Mouse (Mus musculus): ENCODE data around the gene Lpin3.

Gene Lpin3

GRCm38 (mm10) chr2:160886221-160886620, 5.8 kb downstream of the Lpin3 start:
- DNase-seq (ENCODE audit: low spot score in 2 of 2), result no peak

DNA sequence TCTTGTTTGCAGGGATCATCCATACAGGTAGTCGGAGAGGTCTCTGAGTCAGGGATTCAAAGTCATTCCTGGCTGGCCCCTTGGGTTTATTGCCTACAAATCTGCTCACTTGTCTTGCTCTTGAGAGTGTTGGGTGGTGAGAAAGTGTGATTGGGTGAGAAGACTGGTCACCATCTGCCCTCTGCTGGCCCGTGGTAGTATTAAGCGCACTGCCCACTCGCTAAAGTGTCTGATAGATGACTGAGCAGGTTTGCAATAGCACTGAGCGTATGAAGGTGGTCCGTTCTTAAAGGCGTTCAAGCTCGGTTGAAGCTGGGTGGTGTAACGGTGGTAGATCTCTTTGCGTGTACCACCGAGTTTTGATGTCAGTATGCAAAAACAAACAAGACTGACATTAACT, 6.8 kb downstream of the Lpin3 start:
- peak; percentile 42 to 89 for DNase-seq (ENCODE audit: low spot score in 2 of 2)

DNA sequence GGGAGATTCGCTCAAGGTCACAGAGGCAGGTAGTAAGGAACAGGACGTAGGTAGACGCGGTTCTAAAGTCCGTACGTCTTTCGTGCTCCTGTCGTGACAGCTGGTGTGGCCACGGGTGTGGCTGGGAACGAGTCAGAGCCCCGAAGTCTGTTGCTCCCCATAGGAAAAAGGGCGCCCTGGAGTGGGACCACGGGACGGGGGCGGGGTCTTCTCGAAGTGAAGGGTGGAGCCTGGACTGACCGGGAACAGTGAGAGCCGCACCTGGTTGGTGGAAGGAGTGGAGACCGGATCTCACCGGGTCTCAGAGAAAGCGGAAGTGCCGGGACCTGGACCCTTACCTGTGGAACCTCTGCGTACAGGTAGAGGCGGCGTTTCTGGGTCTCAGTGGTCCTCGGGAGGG, 7.4 kb downstream of the Lpin3 start:
- DNase-seq (ENCODE audit: low spot score in 2 of 2), result no peak

GRCm38 (mm10) chr2:160891045-160891444, 10.6 kb downstream of the Lpin3 start:
- no peak for DNase-seq (ENCODE audit: low spot score in 2 of 2)

DNA sequence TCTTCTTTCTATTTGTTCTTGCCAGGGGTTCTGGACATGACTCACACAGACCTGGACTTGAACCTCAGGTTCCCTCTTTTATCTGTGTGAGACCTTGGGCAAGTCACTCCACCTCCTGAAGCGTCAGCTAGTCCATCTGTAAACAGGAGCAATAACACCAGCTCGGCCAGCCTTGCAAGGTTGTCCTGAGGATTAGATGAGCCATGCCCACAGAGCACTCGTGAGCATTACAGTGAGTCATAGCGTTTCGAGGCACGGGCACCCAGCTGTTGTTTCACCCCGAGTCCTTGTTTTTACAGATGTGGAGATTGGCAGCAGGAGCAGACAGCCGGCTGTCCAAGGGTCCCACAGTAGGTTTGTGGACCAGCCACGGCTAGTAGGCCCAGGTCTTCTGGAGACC, 11.2 kb downstream of the Lpin3 start:
- DNase-seq (ENCODE audit: low spot score in 2 of 2), result no peak

DNA sequence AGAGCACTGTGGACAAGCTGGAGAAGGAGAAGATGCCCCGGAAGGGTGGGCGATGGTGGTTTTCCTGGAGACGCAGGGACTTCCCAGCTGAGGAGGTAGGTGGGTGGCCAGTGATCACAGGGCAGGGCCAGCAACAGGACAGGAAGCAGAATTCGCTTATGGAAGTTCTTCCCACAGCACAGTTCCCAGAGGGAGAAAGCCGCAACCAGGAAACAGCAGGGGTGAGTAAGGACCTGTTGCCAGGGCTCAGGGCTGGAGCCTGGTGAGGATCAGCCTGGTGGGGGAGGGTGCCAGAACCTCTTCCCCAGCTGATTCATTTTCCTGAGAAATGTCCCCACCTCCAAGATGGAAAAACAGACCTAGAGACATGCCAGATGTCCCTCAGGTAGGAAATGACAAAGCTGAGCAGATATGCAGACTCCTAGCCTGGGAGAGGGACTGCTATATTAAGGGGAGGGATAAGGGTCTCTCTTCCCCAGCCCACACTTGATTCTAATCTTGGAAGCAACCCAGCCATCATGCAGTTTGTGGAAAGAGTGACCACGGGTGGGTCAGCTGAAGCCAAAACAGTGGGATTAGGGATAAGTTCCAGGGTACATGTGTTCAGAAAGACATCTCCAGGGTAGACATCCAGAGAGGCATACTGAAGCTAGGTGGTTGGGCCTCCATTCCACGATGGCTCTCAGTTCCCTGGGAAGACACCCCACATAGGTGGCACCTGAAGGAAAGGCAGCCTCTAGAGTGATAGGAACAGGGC, 21.4 kb downstream of the Lpin3 start:
- DNase-seq (ENCODE audit: low spot score in 2 of 2), result no peak

DNA sequence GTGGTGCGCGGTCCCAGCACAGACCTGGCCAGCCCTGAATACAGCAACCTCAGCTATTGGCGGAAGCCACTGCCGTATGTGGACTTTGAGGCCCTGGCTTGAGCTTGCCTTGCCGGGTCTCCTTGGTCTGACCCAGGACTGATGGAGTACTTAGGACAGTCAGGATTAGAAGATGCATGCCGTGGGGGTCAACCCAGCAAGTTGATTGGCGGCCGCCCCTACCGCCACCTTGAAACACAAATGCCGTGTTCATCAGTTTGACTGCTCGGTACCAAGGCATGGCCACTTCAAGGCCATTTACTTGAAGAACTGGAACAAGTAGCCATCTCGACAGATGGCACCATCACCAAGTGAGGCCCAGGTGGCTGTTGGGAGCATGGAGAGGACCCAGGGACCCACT, 24.8 kb downstream of the Lpin3 start:
- DNase-seq (ENCODE audit: low spot score in 2 of 2), result no peak

DNA sequence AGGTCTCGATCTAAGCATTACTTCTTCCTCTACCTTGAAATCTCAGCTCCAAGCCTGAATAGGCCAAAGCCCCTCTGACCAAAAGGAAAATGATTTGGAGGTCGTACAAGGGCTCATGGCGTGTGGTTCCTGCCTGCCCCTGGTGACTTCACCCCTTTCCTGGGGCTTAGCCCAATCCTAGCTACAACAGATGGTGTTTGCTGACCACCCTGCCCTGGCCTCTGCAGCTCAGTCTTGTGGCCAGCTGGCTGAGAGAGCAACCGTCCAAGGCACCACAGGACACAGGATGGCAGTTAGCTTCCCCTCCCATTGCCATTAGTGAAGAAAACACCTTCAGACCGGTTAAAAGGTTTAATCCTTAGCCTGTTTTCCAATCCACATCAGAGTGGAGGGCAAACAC, 25.6 kb downstream of the Lpin3 start:
- DNase-seq (ENCODE audit: low spot score in 2 of 2), result no peak

DNA sequence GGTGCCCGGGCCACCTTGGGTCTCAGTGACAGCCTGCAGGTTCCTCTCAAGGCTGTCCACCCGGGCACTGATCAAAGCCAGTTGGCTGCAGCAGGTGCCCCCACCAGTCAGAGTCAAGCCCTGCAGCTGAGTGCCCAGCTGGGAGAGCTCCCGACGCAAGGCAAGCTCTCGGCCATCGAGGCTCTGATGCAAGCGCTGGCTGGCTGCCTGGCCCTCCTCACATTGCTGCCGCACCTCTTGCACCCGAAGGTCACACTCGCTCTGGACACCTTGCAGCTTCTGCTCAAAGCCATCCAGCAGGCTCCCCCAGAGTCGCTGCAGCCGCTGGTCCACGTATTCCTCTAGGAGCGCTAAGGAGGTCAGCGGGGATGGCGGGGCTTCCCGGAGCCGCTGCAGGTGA, 28.1 kb downstream of the Lpin3 start:
- DNase-seq (ENCODE audit: low spot score in 2 of 2), result no peak

- no peak for DNase-seq (ENCODE audit: low spot score in 2 of 2)
These were observed 30.2 kb downstream of the Lpin3 start for GRCm38 (mm10) chr2:160910633-160911032.

GRCm38 (mm10) chr2:160911558-160912201, 31.2 kb downstream of the Lpin3 start:
- DNase-seq (ENCODE audit: low spot score in 2 of 2), result no peak

- DNase-seq (ENCODE audit: low spot score in 2 of 2), result no peak
These were observed 31.8 kb downstream of the Lpin3 start, which contains the start of gene Emilin3 for GRCm38 (mm10) chr2:160912231-160912671. Emilin3 (minus strand) TSS chr2:160912328.

- DNase-seq (ENCODE audit: low spot score in 2 of 2), result no peak
These were observed 34.2 kb downstream of the Lpin3 start for GRCm38 (mm10) chr2:160914656-160915055.

DNA sequence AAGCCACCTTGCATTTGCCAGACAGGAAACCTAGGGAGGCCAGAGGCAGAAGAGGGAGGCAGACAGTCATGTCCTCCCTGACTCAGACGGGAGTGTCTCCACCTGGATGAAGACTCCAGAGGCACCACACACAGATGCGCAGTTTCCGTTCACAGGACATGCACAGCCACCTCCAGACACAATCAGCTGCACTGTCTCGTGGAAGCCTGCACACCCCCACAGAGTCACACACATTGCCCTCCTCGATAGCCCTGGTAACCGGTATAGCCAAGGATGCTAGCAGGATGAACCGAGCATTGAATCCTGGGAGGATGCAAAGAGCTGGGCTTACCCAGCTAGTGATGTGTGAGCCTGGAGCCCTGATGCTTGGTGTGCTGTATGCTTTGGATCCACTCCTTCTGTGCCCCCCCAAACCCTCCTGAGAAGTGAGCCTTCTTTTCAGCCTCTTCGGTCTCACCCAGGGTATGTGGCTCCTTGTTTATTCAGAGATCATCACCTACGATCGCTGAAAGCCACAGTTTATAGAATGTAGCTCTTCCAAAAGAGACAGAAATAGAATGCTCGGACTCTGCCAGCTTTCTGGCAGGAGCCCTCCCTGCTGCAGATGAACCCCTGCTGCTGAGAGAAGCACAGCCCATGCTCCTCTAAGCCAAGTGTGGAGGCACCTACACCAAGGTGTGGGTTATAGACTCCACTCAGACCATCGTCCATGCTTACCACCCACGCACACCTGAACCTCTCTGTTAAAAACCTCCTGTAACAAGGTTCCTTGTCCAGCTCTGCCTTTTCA, 35.5 kb downstream of the Lpin3 start:
- no peak for DNase-seq (ENCODE audit: low spot score in 2 of 2)

GRCm38 (mm10) chr2:160916714-160917113, 36.2 kb downstream of the Lpin3 start:
- no peak for DNase-seq (ENCODE audit: low spot score in 2 of 2)

DNA sequence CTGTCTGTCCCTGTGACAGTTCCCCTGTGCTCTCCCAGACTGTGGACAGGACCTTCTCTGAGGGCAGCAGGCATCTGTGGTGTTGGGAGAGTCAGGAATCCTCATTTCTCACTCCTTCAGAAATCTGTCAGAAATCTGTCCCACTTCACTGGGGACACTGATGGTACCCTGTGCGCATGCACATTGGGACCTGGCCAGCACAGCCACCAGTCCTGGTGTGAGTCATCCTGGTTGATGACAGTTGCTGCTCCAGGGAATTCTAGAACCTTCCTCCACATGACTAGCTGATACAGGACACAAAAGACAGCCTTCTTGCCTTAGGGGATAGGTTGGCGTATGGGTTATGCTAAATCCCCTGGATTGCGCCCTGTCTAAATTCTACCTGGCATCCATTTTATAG, 36.8 kb downstream of the Lpin3 start:
- DNase-seq (ENCODE audit: low spot score in 2 of 2), result no peak

GRCm38 (mm10) chr2:160918154-160918929, 37.9 kb downstream of the Lpin3 start:
- DNase-seq (ENCODE audit: low spot score in 2 of 2), result no peak

DNA sequence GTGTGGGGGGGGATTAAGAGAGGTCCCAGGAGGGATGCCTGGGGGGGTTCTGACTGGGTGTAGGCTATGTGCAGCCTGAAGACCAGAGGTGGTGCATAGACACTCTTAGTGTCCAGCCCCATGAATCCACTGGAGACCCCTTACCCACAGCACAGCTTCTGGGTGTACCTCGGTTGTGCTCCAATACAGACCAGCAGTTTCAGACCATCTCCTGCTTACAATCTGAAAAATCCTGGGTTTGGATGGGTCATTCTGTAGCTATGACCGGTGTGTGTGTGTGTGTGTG, 38.4 kb downstream of the Lpin3 start:
- no peak for DNase-seq (ENCODE audit: low spot score in 2 of 2)

- no peak for DNase-seq (ENCODE audit: low spot score in 2 of 2)
These were observed 40.8 kb downstream of the Lpin3 start for GRCm38 (mm10) chr2:160921285-160921684.

DNA sequence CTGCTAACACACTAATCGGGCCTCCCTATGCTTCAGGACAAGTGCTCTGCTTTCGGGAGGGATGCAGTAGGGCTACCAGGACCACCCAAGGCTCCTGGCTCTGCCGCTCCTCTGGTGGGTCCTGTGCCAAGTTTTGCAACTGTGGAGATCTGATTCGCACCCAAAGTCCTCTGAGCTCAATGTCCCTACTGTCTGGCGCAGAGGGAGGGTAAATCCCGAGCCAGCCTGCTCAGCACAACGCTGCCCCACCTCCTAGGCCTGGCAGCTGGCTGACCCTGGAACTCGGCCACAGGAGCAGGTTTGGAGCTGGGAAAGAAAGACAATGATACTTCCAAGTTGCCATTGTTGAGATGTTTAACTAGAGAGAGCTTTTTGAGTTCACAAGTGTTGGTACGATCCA, 44.7 kb downstream of the Lpin3 start:
- DNase-seq (ENCODE audit: low spot score in 2 of 2), result no peak

DNA sequence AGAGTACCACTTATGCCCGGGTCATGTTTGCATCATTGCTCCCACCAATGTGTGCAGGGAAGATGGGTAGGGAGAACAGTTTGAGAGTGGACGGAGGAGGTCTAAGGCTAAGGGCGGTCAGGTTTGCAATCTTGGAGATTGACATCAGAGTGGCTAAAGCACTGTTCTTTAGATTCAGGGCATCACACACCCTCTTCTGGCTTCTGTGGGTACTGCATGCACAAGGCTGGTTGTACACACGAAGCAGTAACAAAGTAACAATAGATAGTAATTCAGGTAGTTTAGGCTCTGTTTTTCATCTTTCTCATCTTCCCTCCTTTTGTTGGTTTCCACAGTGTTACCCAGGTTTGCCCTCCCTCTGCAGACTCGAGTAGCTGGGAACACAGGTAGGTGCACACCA, 50.9 kb downstream of the Lpin3 start:
- DNase-seq (ENCODE audit: low spot score in 2 of 2), result no peak

DNA sequence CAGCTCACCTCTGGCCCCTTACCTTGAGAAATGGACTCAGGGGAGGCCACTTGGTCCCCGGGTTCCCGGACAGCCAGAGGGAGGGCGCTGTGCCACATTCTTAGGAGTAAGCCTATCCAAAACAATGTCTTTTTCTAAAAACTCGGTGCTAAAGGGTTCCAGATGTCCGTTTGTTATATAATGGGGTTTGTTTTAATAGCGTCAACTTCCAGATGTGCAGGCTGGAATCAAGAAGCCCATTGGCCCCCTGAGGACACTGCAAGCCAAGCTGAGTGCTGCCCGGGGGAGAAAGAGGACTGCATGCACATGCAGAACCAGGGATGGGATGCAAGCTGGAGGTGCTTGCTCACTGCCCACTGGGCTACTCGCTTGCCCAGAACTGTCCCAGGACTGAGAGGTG, 51.9 kb downstream of the Lpin3 start:
- DNase-seq (ENCODE audit: low spot score in 2 of 2), result no peak
